Mouse (Mus musculus) liver, postnatal 0 days (tissue): Measurements from ENCODE around the gene Fads6.

Source experiments
- CTCF ChIP-seq: sonication (generic); IDR thresholded peaks from 2 replicates; pipeline ENCODE4 v1.5.1; 2016; ENCODE audit warnings: antibody characterized with exemption, low read depth
- EP300 ChIP-seq: IDR thresholded peaks from 2 replicates; pipeline ENCODE4 v1.6.1; 2016; ENCODE audit warnings: antibody characterized with exemption, low read depth, mild to moderate bottlenecking

DNA sequence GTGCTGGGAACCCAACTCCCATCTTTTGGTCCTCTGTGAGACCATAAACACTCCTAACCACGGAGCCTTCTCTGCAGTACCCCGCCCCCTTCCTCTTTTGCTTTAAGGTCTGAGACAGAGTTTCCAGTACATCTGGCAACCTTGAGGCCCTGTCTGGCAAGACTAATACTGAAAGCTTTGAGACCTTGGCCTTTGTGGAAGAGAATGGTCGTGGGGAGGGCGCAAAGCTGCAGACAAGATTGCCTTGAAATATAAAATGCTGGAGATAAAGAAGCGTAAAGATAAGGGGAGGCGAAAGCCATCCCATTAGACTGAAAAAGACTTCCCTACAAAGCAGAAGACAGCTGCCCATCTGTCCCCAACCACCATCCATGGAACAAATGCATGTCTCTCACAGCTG, 22.0 kb downstream of the Fads6 start:
- no peak for TF ChIP-seq CTCF
- TF ChIP-seq EP300: no peak
